Mouse (Mus musculus): ENCODE measurements around the gene Ptpru.

DNA sequence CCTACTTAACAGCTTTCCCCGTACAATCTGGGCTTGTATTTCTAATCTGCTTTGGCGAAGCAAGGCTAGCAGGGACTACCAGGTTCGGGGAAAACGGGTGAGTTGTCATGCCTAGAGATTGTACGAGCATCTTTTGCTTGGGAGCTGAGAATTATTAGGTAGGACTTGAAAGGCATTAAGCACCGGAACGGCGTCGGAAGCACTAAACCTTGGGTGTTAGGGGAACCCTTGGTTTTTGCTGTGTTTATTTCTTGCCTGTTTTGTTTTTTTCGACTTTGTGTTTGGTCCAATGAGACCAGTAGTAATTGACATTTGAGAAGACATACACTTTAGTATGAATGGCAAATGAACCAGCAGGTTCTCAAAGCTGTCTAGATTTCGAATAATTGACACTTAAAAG is 36.5 kb upstream of the Ptpru start:
- TF ChIP-seq CTCF (IDR thresholded peaks at IDR 0.05; ENCODE audit: low read depth, low read length) (no peak), POLR2A (IDR thresholded peaks at IDR 0.05; ENCODE audit: borderline replicate concordance, low read depth, low read length) (no peak)

Measured in bone marrow macrophage, adult 2 months (primary cell).